Mouse (Mus musculus): ENCODE measurements around the gene Gm9857.

The Gm9857 gene

GRCm38 (mm10) chr3:108925677-108926076 is 14.6 kb downstream of the Gm9857 start:
- DNase-seq (ENCODE audit: extremely low spot score, low spot score) = no peak

- DNase-seq (ENCODE audit: extremely low spot score, low spot score) = no peak
Observed at GRCm38 (mm10) chr3:108921822-108922221, 18.4 kb downstream of the Gm9857 start.

GRCm38 (mm10) chr3:108920442-108921070 is 19.7 kb downstream of the Gm9857 start:
- DNase-seq (ENCODE audit: extremely low spot score, low spot score) = no peak

GRCm38 (mm10) chr3:108918852-108919251 is 21.4 kb downstream of the Gm9857 start:
- no peak for DNase-seq (ENCODE audit: extremely low spot score, low spot score)

- no peak for DNase-seq (ENCODE audit: extremely low spot score, low spot score)
Observed at GRCm38 (mm10) chr3:108917986-108918385, 22.3 kb downstream of the Gm9857 start.

- no peak for DNase-seq (ENCODE audit: extremely low spot score, low spot score)
Observed at GRCm38 (mm10) chr3:108916857-108917256, 23.4 kb downstream of the Gm9857 start.

GRCm38 (mm10) chr3:108915999-108916398 is 24.2 kb downstream of the Gm9857 start:
- no peak for DNase-seq (ENCODE audit: extremely low spot score, low spot score)

- DNase-seq (ENCODE audit: extremely low spot score, low spot score) = peak; percentile 96
Observed at GRCm38 (mm10) chr3:108911548-108912413, 28.5 kb downstream of the Gm9857 start, which contains the start of gene Prpf38b. Gene Prpf38b, minus strand, starts transcription at chr3:108911727.

- no peak for DNase-seq (ENCODE audit: extremely low spot score, low spot score)
Observed at GRCm38 (mm10) chr3:108911081-108911547, 29.1 kb downstream of the Gm9857 start.

- DNase-seq (ENCODE audit: extremely low spot score, low spot score) = peak; percentile 24
Observed at GRCm38 (mm10) chr3:108910303-108911080, 29.8 kb downstream of the Gm9857 start.

GRCm38 (mm10) chr3:108902934-108903333 is 37.3 kb downstream of the Gm9857 start:
- no peak for DNase-seq (ENCODE audit: extremely low spot score, low spot score)

GRCm38 (mm10) chr3:108902038-108902437 is 38.2 kb downstream of the Gm9857 start:
- DNase-seq (ENCODE audit: extremely low spot score, low spot score) = no peak

- DNase-seq (ENCODE audit: extremely low spot score, low spot score) = no peak
Observed at GRCm38 (mm10) chr3:108900681-108901080, 39.6 kb downstream of the Gm9857 start.

- DNase-seq (ENCODE audit: extremely low spot score, low spot score) = no peak
Observed at GRCm38 (mm10) chr3:108900147-108900546, 40.1 kb downstream of the Gm9857 start.

- no peak for DNase-seq (ENCODE audit: extremely low spot score, low spot score)
Observed at GRCm38 (mm10) chr3:108898640-108899039, 41.6 kb downstream of the Gm9857 start.

- DNase-seq (ENCODE audit: extremely low spot score, low spot score) = no peak
Observed at GRCm38 (mm10) chr3:108892914-108893313, 47.3 kb downstream of the Gm9857 start.

GRCm38 (mm10) chr3:108892080-108892479 is 48.2 kb downstream of the Gm9857 start:
- DNase-seq (ENCODE audit: extremely low spot score, low spot score) = no peak

All from neural tube, embryonic 10.5 days (tissue).